16 mouse cellular contexts compared by ENCODE assay signal in the genomic region with DNA sequence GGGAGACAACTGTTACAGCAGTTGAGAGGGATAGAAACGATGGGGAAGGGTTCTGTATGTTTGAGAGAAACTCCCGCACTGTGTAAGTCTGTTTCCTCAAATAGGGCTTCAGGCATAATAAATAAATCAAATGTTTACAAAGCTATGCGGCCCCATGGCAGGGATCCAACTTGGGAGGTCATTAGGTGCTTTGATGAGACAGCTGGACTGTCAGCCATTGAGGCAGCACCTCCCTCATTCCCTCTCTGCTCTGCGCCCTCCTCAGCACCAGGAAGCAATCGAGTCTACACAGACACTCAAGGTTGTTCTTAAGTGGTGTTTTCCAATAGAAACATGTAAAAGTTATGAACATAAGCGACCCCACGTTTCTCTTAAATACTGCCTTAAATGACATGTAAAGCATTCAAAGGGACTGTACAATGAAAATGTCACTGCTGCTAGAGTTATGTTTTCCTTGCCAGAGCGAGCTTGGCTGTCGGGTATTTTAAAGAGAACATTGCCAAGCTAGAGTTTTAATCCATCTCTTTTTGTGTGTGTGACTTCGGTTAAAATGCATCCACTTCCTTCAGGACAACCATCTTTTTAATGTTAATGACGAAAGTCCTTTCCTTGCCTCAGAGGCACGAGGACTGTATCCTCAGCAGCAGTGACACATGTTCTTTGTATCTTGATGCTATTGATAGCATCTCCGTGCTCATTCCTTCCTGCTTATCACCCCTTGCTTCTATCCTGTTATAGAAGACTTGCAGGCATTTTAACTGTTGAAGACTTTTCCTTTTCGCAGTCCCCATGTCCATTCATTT.
DNase-seq lines count a peak whose midpoint lies in the region; ATAC-seq and TF ChIP-seq lines count a peak whose summit lies in the region.
"Had no signal": no experiment of that assay in that cellular context is flagged by ENCODE, and none has a peak within 500 bp of the region (broad histone marks: within the 10 kb centered on the region; RNA-seq: fewer than 3 reads in every experiment).

No protein-coding gene starts in this region.

- H3K27me3 ChIP-seq in hindbrain, embryonic 14.5 days (ENCODE audit: control insufficient read depth, insufficient read depth, low read length), result no peaks in the 10 kb centered on the region
- H3K27me3 ChIP-seq in hindbrain, embryonic 11.5 days (ENCODE audit: control insufficient read depth, insufficient read depth, low read length), result no peaks in the 10 kb centered on the region
- H3K27me3 ChIP-seq in lung, embryonic 14.5 days (ENCODE audit: insufficient read depth, low read length), result no peaks in the 10 kb centered on the region
- H3K27me3 ChIP-seq in neural tube, embryonic 14.5 days (ENCODE audit: control insufficient read depth, insufficient read depth, low read length), result no peaks in the 10 kb centered on the region
- H3K27me3 ChIP-seq: heart, embryonic 13.5 days had no signal

- no peaks in the 10 kb centered on the region for H3K9me3 ChIP-seq in hindbrain, embryonic 14.5 days (ENCODE audit: control insufficient read depth, low read length)
- H3K9me3 ChIP-seq in hindbrain, embryonic 11.5 days (ENCODE audit: control insufficient read depth, low read length), result no peaks in the 10 kb centered on the region
- no peaks in the 10 kb centered on the region for H3K9me3 ChIP-seq in lung, embryonic 14.5 days (ENCODE audit: low read depth, low read length)
- no peaks in the 10 kb centered on the region for H3K9me3 ChIP-seq in neural tube, embryonic 14.5 days (ENCODE audit: control insufficient read depth, low read length)
- H3K9me3 ChIP-seq: heart, embryonic 13.5 days had no signal

- no peak for TF ChIP-seq CTCF in lung, embryonic 14.5 days (IDR thresholded peaks at IDR 0.05; ENCODE audit: low read depth)

- H3K4me1 ChIP-seq in hindbrain, embryonic 14.5 days (replicated peaks; ENCODE audit: control insufficient read depth, insufficient read depth, low read length), result no peaks in the 10 kb centered on the region
- H3K4me1 ChIP-seq in hindbrain, embryonic 11.5 days (replicated peaks; ENCODE audit: control insufficient read depth, insufficient read depth, low read length), result no peaks in the 10 kb centered on the region
- H3K4me1 ChIP-seq in lung, embryonic 14.5 days (ENCODE audit: insufficient read depth), result 0 out of 2 replicates have a peak, but pooled peaks cover 4% of the 10 kb centered on the region
- H3K4me1 ChIP-seq in neural tube, embryonic 14.5 days (ENCODE audit: control insufficient read depth, insufficient read depth, low read length), result no peaks in the 10 kb centered on the region

- ATAC-seq in hindbrain, embryonic 14.5 days (ENCODE audit: low FRiP score), result 0 out of 2 replicates have a peak, but pooled peaks have one; percentile 31
- no peak for ATAC-seq in hindbrain, embryonic 11.5 days (ENCODE audit: low FRiP score)
- ATAC-seq in lung, embryonic 14.5 days (ENCODE audit: insufficient read depth), result peak; percentile 97
- peak; percentile 28; the same call in 1 of the 2 replicates for ATAC-seq in neural tube, embryonic 14.5 days (ENCODE audit: low read depth)
- ATAC-seq: Patski had no signal

- no peak for DNase-seq in hindbrain, embryonic 14.5 days (ENCODE audit: low spot score)
- DNase-seq in hindbrain, embryonic 11.5 days (ENCODE audit: low spot score), result no peak
- DNase-seq in lung, embryonic 14.5 days, result peak; percentile 90
- no peak for DNase-seq in lung, postnatal 14 days
- peak; percentile 4 for DNase-seq in right cerebral cortex, postnatal 14 days
- no peak for DNase-seq in right cerebral cortex, adult 2 months (ENCODE audit: low spot score in 2 of 2)
- no peak for DNase-seq in frontal cortex, postnatal 25 days (ENCODE audit: low spot score in 2 of 2)
- DNase-seq: B cell, adult 2 months; cerebellum, adult 18-20 months; gastrocnemius, postnatal 36 days; right cerebral cortex, adult 18-20 months; thymus, adult 18-20 months had no signal

- no peak overlapping the region for H3K4me3 ChIP-seq in hindbrain, embryonic 14.5 days (replicated peaks; ENCODE audit: low read length)
- H3K4me3 ChIP-seq in hindbrain, embryonic 11.5 days (ENCODE audit: low read depth, low read length), result no peak overlapping the region
- no peak overlapping the region for H3K4me3 ChIP-seq in lung, embryonic 14.5 days (ENCODE audit: low read depth, low read length)
- no peak overlapping the region for H3K4me3 ChIP-seq in neural tube, embryonic 14.5 days (ENCODE audit: low read depth, low read length)
- H3K4me3 ChIP-seq: heart, embryonic 13.5 days had no signal

- no peak overlapping the region for H3K9ac ChIP-seq in hindbrain, embryonic 14.5 days
- no peak overlapping the region for H3K9ac ChIP-seq in hindbrain, embryonic 11.5 days (ENCODE audit: low read depth, low read length)
- H3K9ac ChIP-seq in lung, embryonic 14.5 days, result no peak overlapping the region
- no peak overlapping the region for H3K9ac ChIP-seq in neural tube, embryonic 14.5 days (replicated peaks; ENCODE audit: low read depth, low read length)
- H3K9ac ChIP-seq: heart, embryonic 13.5 days had no signal

- H3K4me2 ChIP-seq in hindbrain, embryonic 14.5 days (replicated peaks), result no peak overlapping the region
- no peak overlapping the region for H3K4me2 ChIP-seq in hindbrain, embryonic 11.5 days (replicated peaks; ENCODE audit: low read depth, low read length)
- peak overlapping the region; percentile 28; the same call in 1 of the 2 replicates for H3K4me2 ChIP-seq in lung, embryonic 14.5 days
- no peak overlapping the region for H3K4me2 ChIP-seq in neural tube, embryonic 14.5 days (ENCODE audit: low read depth, low read length)
- H3K4me2 ChIP-seq: heart, embryonic 13.5 days; liver, embryonic 11.5 days had no signal

- 59% methylated on average over 14 of the region's 14 CpGs for WGBS in hindbrain, embryonic 14.5 days
- WGBS in hindbrain, embryonic 11.5 days, result 78% methylated on average over 14 of the region's 14 CpGs
- WGBS in lung, embryonic 14.5 days, result 29% methylated on average over 14 of the region's 14 CpGs
- 48% methylated on average over 14 of the region's 14 CpGs for WGBS in neural tube, embryonic 14.5 days

- no peak overlapping the region for H3K27ac ChIP-seq in hindbrain, embryonic 14.5 days
- H3K27ac ChIP-seq in hindbrain, embryonic 11.5 days (ENCODE audit: low read depth, low read length), result no peak overlapping the region
- H3K27ac ChIP-seq in lung, embryonic 14.5 days (ENCODE audit: low read depth), result no peak overlapping the region
- no peak overlapping the region for H3K27ac ChIP-seq in neural tube, embryonic 14.5 days (ENCODE audit: low read depth, low read length)
- H3K27ac ChIP-seq: heart, embryonic 13.5 days had no signal

- no peaks in the 10 kb centered on the region for H3K36me3 ChIP-seq in hindbrain, embryonic 14.5 days (replicated peaks; ENCODE audit: control insufficient read depth, insufficient read depth)
- no peaks in the 10 kb centered on the region for H3K36me3 ChIP-seq in hindbrain, embryonic 11.5 days (ENCODE audit: control insufficient read depth, insufficient read depth, low read length)
- H3K36me3 ChIP-seq in lung, embryonic 14.5 days (ENCODE audit: insufficient read depth), result no peaks in the 10 kb centered on the region
- no peaks in the 10 kb centered on the region for H3K36me3 ChIP-seq in neural tube, embryonic 14.5 days (ENCODE audit: control insufficient read depth, insufficient read depth, low read length)
- H3K36me3 ChIP-seq: heart, embryonic 13.5 days had no signal

Comparison
In these comparisons a context has a peak if more than half of its experiments do, and no peak if none do; other contexts are left out.
1. DNase-seq: peak in lung, embryonic 14.5 days (single experiment) and right cerebral cortex, postnatal 14 days (single experiment); none in hindbrain, embryonic 14.5 days (single experiment), hindbrain, embryonic 11.5 days (single experiment), lung, postnatal 14 days (single experiment), right cerebral cortex, adult 2 months (0 of 2) and frontal cortex, postnatal 25 days (0 of 2).